27 mouse cellular contexts compared by ENCODE assay signal in the genomic region with DNA sequence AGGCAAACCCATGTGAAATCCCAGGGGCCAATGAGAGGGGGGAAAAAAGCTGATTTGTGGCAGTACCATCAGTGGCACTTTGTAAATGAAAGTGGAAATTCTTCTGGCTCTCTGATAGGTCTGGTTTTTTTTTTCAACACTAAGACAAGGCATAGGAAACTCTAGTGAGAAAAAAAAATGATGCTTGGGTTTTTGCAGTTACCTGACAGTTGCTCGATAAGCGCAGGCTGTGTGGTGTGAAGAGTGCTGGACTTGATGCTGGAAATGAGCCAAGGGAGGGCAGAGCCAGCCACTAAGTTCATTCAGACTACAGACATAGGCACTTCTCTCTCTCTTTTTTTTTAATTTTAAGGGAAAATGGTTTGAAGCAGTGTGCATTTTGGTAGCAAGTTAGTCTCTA.
"Had no signal": no experiment of that assay in that cellular context is flagged by ENCODE, and none has a peak within 500 bp of the region (broad histone marks: within the 10 kb centered on the region; RNA-seq: fewer than 3 reads in every experiment).

No protein-coding gene starts in this region.

- DNase-seq: kidney, adult 8-10 months; kidney, postnatal 10 days; kidney, postnatal 4 days; layer of hippocampus, adult 9-11 months; layer of hippocampus, postnatal 36 days; liver; lung, adult 18-20 months; lung, postnatal 10 days; lung, postnatal 36 days; right cerebral cortex, adult 18-20 months; right cerebral cortex, postnatal 14 days; right cerebral cortex, postnatal 4 days; thymus, adult 2 months; thymus, postnatal 14 days; thymus, postnatal 4 days had no signal

- H3K4me2 ChIP-seq: kidney, embryonic 15.5 days; limb, embryonic 13.5 days; liver, embryonic 12.5 days; liver, embryonic 15.5 days; lung, embryonic 15.5 days; midbrain, embryonic 12.5 days; midbrain, embryonic 15.5 days; neural tube, embryonic 12.5 days; neural tube, embryonic 15.5 days had no signal

- H3K9me3 ChIP-seq: kidney, embryonic 15.5 days; limb, embryonic 10.5 days; limb, embryonic 13.5 days; liver, embryonic 12.5 days; liver, embryonic 15.5 days; lung, embryonic 15.5 days; midbrain, embryonic 12.5 days; midbrain, embryonic 15.5 days; neural tube, embryonic 12.5 days; neural tube, embryonic 15.5 days had no signal

- H3K36me3 ChIP-seq: kidney, embryonic 15.5 days; limb, embryonic 10.5 days; limb, embryonic 13.5 days; liver, embryonic 12.5 days; liver, embryonic 15.5 days; lung, embryonic 15.5 days; midbrain, embryonic 12.5 days; midbrain, embryonic 15.5 days; neural tube, embryonic 12.5 days; neural tube, embryonic 15.5 days had no signal

- H3K27ac ChIP-seq: kidney, embryonic 15.5 days; limb, embryonic 10.5 days; liver, embryonic 12.5 days; liver, embryonic 15.5 days; lung, embryonic 15.5 days; midbrain, embryonic 12.5 days; midbrain, embryonic 15.5 days; neural tube, embryonic 12.5 days; neural tube, embryonic 15.5 days; stomach, postnatal 0 days had no signal

- H3K4me1 ChIP-seq: kidney, embryonic 15.5 days; limb, embryonic 10.5 days; liver, embryonic 12.5 days; liver, embryonic 15.5 days; midbrain, embryonic 12.5 days; midbrain, embryonic 15.5 days; neural tube, embryonic 12.5 days; neural tube, embryonic 15.5 days had no signal

- H3K9ac ChIP-seq: kidney, embryonic 15.5 days; limb, embryonic 13.5 days; liver, embryonic 12.5 days; liver, embryonic 15.5 days; lung, embryonic 15.5 days; midbrain, embryonic 12.5 days; midbrain, embryonic 15.5 days; neural tube, embryonic 12.5 days; neural tube, embryonic 15.5 days had no signal

- H3K27me3 ChIP-seq: liver, embryonic 12.5 days; liver, embryonic 15.5 days had no signal

- H3K4me3 ChIP-seq: kidney, embryonic 15.5 days; left cerebral cortex, adult 2 months; limb, embryonic 10.5 days; limb, embryonic 13.5 days; liver, embryonic 12.5 days; liver, embryonic 15.5 days; lung, embryonic 15.5 days; midbrain, embryonic 12.5 days; midbrain, embryonic 15.5 days; neural tube, embryonic 12.5 days; neural tube, embryonic 15.5 days had no signal

- ATAC-seq: liver, embryonic 12.5 days; midbrain, embryonic 15.5 days had no signal
